Mouse (Mus musculus): ENCODE results near the gene Kcnma1. TPM values are rescaled to one million over a fixed set of nuclear protein-coding genes. Genes with fewer than 3 reads are reported as not detected.
A peak's percentile ranks its signal among the peaks of the same experiment; 100 is the strongest.

The Kcnma1 gene
- polyA plus RNA-seq, 1 experiment = 0.26 TPM

GRCm38 (mm10) chr14:23635903-23636302 lies 378.4 kb downstream of the Kcnma1 start:
- no peaks in the 10 kb centered on the region for H3K36me3 ChIP-seq (ENCODE audit: control insufficient read depth, insufficient read depth)
- no peaks in the 10 kb centered on the region for H3K79me2 ChIP-seq (ENCODE audit: control insufficient read depth, insufficient read depth)
- no peaks in the 10 kb centered on the region for H3K27me3 ChIP-seq (ENCODE audit: control insufficient read depth, insufficient read depth, insufficient read length)
- H3K4me3 ChIP-seq = no peak overlapping the region
- no peak for TF ChIP-seq TCF12 (IDR thresholded peaks at IDR 0.05; ENCODE audit: insufficient read depth, poor library complexity, severe bottlenecking)
- no peak for TF ChIP-seq USF1 (IDR thresholded peaks at IDR 0.05; ENCODE audit: low read depth)
- TF ChIP-seq E2F4 (IDR thresholded peaks at IDR 0.05; ENCODE audit: insufficient read depth) = no peak
- no peak for TF ChIP-seq SRF (IDR thresholded peaks at IDR 0.05; ENCODE audit: control insufficient read depth, insufficient read length, low read depth)
- no peak for TF ChIP-seq MAX (IDR thresholded peaks at IDR 0.05; ENCODE audit: low read depth)
- TF ChIP-seq MYOD1 (IDR thresholded peaks at IDR 0.05; ENCODE audit: control insufficient read depth in 1 of 3, insufficient read length in 2 of 3, low read depth in 2 of 3) = no peak
- no peak for TF ChIP-seq MYOG (IDR thresholded peaks at IDR 0.05; ENCODE audit: control insufficient read depth in 1 of 3, insufficient read depth in 1 of 3, insufficient read length in 2 of 3, low read depth in 2 of 3)
- TF ChIP-seq REST (IDR thresholded peaks at IDR 0.05; ENCODE audit: insufficient read depth, insufficient read length) = no peak
- no peak overlapping the region for H3ac ChIP-seq (ENCODE audit: control insufficient read depth, insufficient read length)
- H3K4me2 ChIP-seq (ENCODE audit: low read depth) = no peak overlapping the region

DNA sequence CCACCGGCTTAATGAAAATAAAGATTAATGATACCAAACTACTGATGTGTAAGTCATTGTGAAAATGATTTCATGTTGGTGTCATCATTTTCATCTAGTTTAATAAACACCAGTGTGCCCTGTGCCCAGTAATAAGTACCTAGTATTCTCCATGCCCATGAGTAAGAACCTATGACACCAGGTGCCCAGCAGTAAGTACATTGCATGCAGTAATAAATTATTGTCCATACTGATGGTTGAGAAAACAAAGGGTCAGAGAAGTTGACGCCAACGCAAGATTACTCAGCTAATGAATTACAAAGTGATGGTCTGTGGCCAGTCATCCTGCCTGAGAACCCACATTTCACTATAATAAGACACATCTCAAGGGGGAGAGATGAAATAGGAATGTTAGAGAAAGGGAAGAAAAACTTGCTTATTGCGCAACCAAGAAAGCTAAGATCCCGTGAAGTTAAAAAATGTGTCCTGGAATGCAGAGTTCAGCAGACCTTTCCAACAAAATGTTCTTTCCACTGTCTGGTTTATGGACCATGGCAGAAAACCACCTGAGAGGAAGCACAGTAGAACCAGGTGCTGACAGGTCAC lies 381.2 kb downstream of the Kcnma1 start:
- Histone ChIP-seq H3K79me2 (ENCODE audit: control insufficient read depth, insufficient read depth) (no peaks in the 10 kb centered on the region), H3K4me3 (no peak overlapping the region), H3K4me2 (ENCODE audit: low read depth) (peak overlapping the region; percentile 32), H3K27me3 (ENCODE audit: control insufficient read depth, insufficient read depth, insufficient read length) (no peaks in the 10 kb centered on the region), H3ac (ENCODE audit: control insufficient read depth, insufficient read length) (no peak overlapping the region), H3K36me3 (ENCODE audit: control insufficient read depth, insufficient read depth) (no peaks in the 10 kb centered on the region)
- TF ChIP-seq REST (IDR thresholded peaks at IDR 0.05; ENCODE audit: insufficient read depth, insufficient read length) = no peak
- TF ChIP-seq TCF3 (IDR thresholded peaks at IDR 0.05; ENCODE audit: insufficient read length, low read depth) = no peak
- peak; percentile 99 for TF ChIP-seq CEBPB (IDR thresholded peaks at IDR 0.05; ENCODE audit: insufficient read depth, poor library complexity, severe bottlenecking)
- TF ChIP-seq POLR2AphosphoS2 (IDR thresholded peaks at IDR 0.05; ENCODE audit: insufficient read length, low read depth) = no peak

GRCm38 (mm10) chr14:23626925-23627324 lies 387.4 kb downstream of the Kcnma1 start:
- no peaks in the 10 kb centered on the region for H3K27me3 ChIP-seq (ENCODE audit: control insufficient read depth, insufficient read depth, insufficient read length)
- no peaks in the 10 kb centered on the region for H3K36me3 ChIP-seq (ENCODE audit: control insufficient read depth, insufficient read depth)
- TF ChIP-seq POLR2A (IDR thresholded peaks at IDR 0.05; ENCODE audit: insufficient read length, low read depth) (no peak), TCF12 (IDR thresholded peaks at IDR 0.05; ENCODE audit: insufficient read depth, poor library complexity, severe bottlenecking) (no peak), E2F4 (IDR thresholded peaks at IDR 0.05; ENCODE audit: insufficient read depth) (no peak), MYOD1 (IDR thresholded peaks at IDR 0.05; ENCODE audit: control insufficient read depth in 1 of 3, insufficient read length in 2 of 3, low read depth in 2 of 3) (no peak), USF1 (IDR thresholded peaks at IDR 0.05; ENCODE audit: low read depth) (no peak), TCF3 (IDR thresholded peaks at IDR 0.05; ENCODE audit: insufficient read length, low read depth) (no peak), CEBPB (IDR thresholded peaks at IDR 0.05; ENCODE audit: insufficient read depth, poor library complexity, severe bottlenecking) (no peak), REST (IDR thresholded peaks at IDR 0.05; ENCODE audit: insufficient read depth, insufficient read length) (no peak), POLR2AphosphoS2 (IDR thresholded peaks at IDR 0.05; ENCODE audit: insufficient read length, low read depth) (no peak), MYOG (IDR thresholded peaks at IDR 0.05; ENCODE audit: control insufficient read depth in 1 of 3, insufficient read depth in 1 of 3, insufficient read length in 2 of 3, low read depth in 2 of 3) (no peak), MAX (IDR thresholded peaks at IDR 0.05; ENCODE audit: low read depth) (no peak), SRF (IDR thresholded peaks at IDR 0.05; ENCODE audit: control insufficient read depth, insufficient read length, low read depth) (no peak)
- no peak overlapping the region for H3K4me2 ChIP-seq (ENCODE audit: low read depth)
- no peak overlapping the region for H3K4me3 ChIP-seq
- no peak overlapping the region for H3ac ChIP-seq (ENCODE audit: control insufficient read depth, insufficient read length)
- no peaks in the 10 kb centered on the region for H3K79me2 ChIP-seq (ENCODE audit: control insufficient read depth, insufficient read depth)

DNA sequence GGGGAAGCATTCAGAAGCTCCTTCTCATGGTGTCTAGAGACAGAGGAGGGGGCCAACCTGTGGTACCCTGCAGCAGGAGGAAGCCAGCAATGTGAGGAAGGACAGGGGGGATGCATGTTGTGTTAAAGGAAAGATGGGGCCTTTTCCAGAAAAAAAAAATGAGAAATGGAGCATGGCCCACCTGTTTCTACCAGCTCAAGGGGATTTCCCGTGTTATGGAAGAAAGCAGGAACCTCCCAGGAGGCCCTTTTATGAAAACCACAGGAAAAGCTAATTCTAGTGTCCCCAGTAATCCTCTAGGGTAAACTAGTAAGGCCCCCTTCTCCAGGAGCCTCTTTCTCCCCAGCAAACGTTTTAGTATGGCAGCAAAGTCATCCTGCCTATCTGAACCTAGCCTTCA lies 388.2 kb downstream of the Kcnma1 start:
- no peak overlapping the region for H3K4me2 ChIP-seq (ENCODE audit: low read depth)
- no peaks in the 10 kb centered on the region for H3K79me2 ChIP-seq (ENCODE audit: control insufficient read depth, insufficient read depth)
- no peak for TF ChIP-seq REST (IDR thresholded peaks at IDR 0.05; ENCODE audit: insufficient read depth, insufficient read length)
- TF ChIP-seq POLR2A (IDR thresholded peaks at IDR 0.05; ENCODE audit: insufficient read length, low read depth) = no peak
- TF ChIP-seq MAX (IDR thresholded peaks at IDR 0.05; ENCODE audit: low read depth) = no peak
- TF ChIP-seq E2F4 (IDR thresholded peaks at IDR 0.05; ENCODE audit: insufficient read depth) = no peak
- no peak for TF ChIP-seq TCF3 (IDR thresholded peaks at IDR 0.05; ENCODE audit: insufficient read length, low read depth)
- no peak for TF ChIP-seq CEBPB (IDR thresholded peaks at IDR 0.05; ENCODE audit: insufficient read depth, poor library complexity, severe bottlenecking)
- H3K4me3 ChIP-seq = no peak overlapping the region
- no peak overlapping the region for H3ac ChIP-seq (ENCODE audit: control insufficient read depth, insufficient read length)
- no peaks in the 10 kb centered on the region for H3K27me3 ChIP-seq (ENCODE audit: control insufficient read depth, insufficient read depth, insufficient read length)
- H3K36me3 ChIP-seq (ENCODE audit: control insufficient read depth, insufficient read depth) = no peaks in the 10 kb centered on the region

GRCm38 (mm10) chr14:23625436-23625835 lies 388.9 kb downstream of the Kcnma1 start:
- H3K36me3 ChIP-seq (ENCODE audit: control insufficient read depth, insufficient read depth) = no peaks in the 10 kb centered on the region
- H3ac ChIP-seq (ENCODE audit: control insufficient read depth, insufficient read length) = no peak overlapping the region
- no peak overlapping the region for H3K4me3 ChIP-seq
- TF ChIP-seq POLR2A (IDR thresholded peaks at IDR 0.05; ENCODE audit: insufficient read length, low read depth) (no peak), E2F4 (IDR thresholded peaks at IDR 0.05; ENCODE audit: insufficient read depth) (no peak), POLR2AphosphoS2 (IDR thresholded peaks at IDR 0.05; ENCODE audit: insufficient read length, low read depth) (no peak), USF1 (IDR thresholded peaks at IDR 0.05; ENCODE audit: low read depth) (no peak), REST (IDR thresholded peaks at IDR 0.05; ENCODE audit: insufficient read depth, insufficient read length) (no peak), TCF3 (IDR thresholded peaks at IDR 0.05; ENCODE audit: insufficient read length, low read depth) (no peak), TCF12 (IDR thresholded peaks at IDR 0.05; ENCODE audit: insufficient read depth, poor library complexity, severe bottlenecking) (no peak), MYOD1 (IDR thresholded peaks at IDR 0.05; ENCODE audit: control insufficient read depth in 1 of 3, insufficient read length in 2 of 3, low read depth in 2 of 3) (no peak), MAX (IDR thresholded peaks at IDR 0.05; ENCODE audit: low read depth) (no peak), MYOG (IDR thresholded peaks at IDR 0.05; ENCODE audit: control insufficient read depth in 1 of 3, insufficient read depth in 1 of 3, insufficient read length in 2 of 3, low read depth in 2 of 3) (no peak), CEBPB (IDR thresholded peaks at IDR 0.05; ENCODE audit: insufficient read depth, poor library complexity, severe bottlenecking) (no peak), SRF (IDR thresholded peaks at IDR 0.05; ENCODE audit: control insufficient read depth, insufficient read length, low read depth) (no peak)
- H3K27me3 ChIP-seq (ENCODE audit: control insufficient read depth, insufficient read depth, insufficient read length) = no peaks in the 10 kb centered on the region
- no peaks in the 10 kb centered on the region for H3K79me2 ChIP-seq (ENCODE audit: control insufficient read depth, insufficient read depth)
- H3K4me2 ChIP-seq (ENCODE audit: low read depth) = no peak overlapping the region
